Comparison of ENCODE assay signal across 8 mouse cellular contexts in genomic region chr2:26603720-26604671, GRCm38 (mm10). TPM values are rescaled to one million over a fixed set of nuclear protein-coding genes. Genes with fewer than 3 reads are reported as not detected.
A peak's percentile ranks its signal among the peaks of the same experiment; 100 is the strongest.
DNase-seq lines count a peak whose midpoint lies in the region; ATAC-seq lines count a peak whose summit lies in the region.

Gene Agpat2, minus strand, starts transcription at chr2:26604417.

- H3K36me3 ChIP-seq in limb, embryonic 15.5 days, result no peaks in the 10 kb centered on the region
- H3K36me3 ChIP-seq in midbrain, embryonic 15.5 days (replicated peaks), result no peaks in the 10 kb centered on the region

- DNase-seq in MN1 (ENCODE audit: low spot score), result peak; percentile 87
- DNase-seq in c-Kit-positive CD71-negative TER-119-negative erythroid progenitor cells, embryonic 14.5 days (ENCODE audit: low read depth), result peak; percentile 73
- DNase-seq in gastrocnemius, postnatal 25 days, result peak; percentile 84
- DNase-seq in induced T-regulatory cell, adult 2 months (ENCODE audit: low read depth), result peak; percentile 83
- peak; percentile 76 to 85 for DNase-seq in spleen, postnatal 4 days (ENCODE audit: low spot score in 2 of 2)
- no peak for DNase-seq in cerebellum, adult 18-20 months

- ATAC-seq in limb, embryonic 15.5 days (ENCODE audit: insufficient number of reproducible peaks, low FRiP score, low TSS enrichment, low read depth), result peak; percentile 72
- ATAC-seq in midbrain, embryonic 15.5 days (replicated peaks), result peak; percentile 80

- peak within 1 kb of the TSS; percentile 69 for H3K9ac ChIP-seq in limb, embryonic 15.5 days
- H3K9ac ChIP-seq in midbrain, embryonic 15.5 days, result peak within 1 kb of the TSS; percentile 48

- H3K4me3 ChIP-seq in limb, embryonic 15.5 days, result peak within 1 kb of the TSS; percentile 74
- peak within 1 kb of the TSS; percentile 54 for H3K4me3 ChIP-seq in midbrain, embryonic 15.5 days

- peaks cover 33% of the 10 kb centered on the region for H3K4me1 ChIP-seq in limb, embryonic 15.5 days
- peaks cover 12% of the 10 kb centered on the region for H3K4me1 ChIP-seq in midbrain, embryonic 15.5 days

- no peaks in the 10 kb centered on the region for H3K27me3 ChIP-seq in limb, embryonic 15.5 days
- H3K27me3 ChIP-seq in midbrain, embryonic 15.5 days (replicated peaks), result peaks cover 29% of the 10 kb centered on the region

- under 1% methylated on average over 81 of the region's 103 CpGs for WGBS in limb, embryonic 15.5 days
- under 1% methylated on average over 97 of the region's 103 CpGs for WGBS in midbrain, embryonic 15.5 days

- H3K27ac ChIP-seq in limb, embryonic 15.5 days, result peak within 1 kb of the TSS; percentile 87
- H3K27ac ChIP-seq in midbrain, embryonic 15.5 days, result no peak within 1 kb of the TSS

- H3K9me3 ChIP-seq in limb, embryonic 15.5 days, result no peaks in the 10 kb centered on the region
- no peaks in the 10 kb centered on the region for H3K9me3 ChIP-seq in midbrain, embryonic 15.5 days

- H3K4me2 ChIP-seq in limb, embryonic 15.5 days, result peak within 1 kb of the TSS; percentile 87
- peak within 1 kb of the TSS; percentile 82 for H3K4me2 ChIP-seq in midbrain, embryonic 15.5 days

RNA-seq across cellular contexts. Expression of gene Agpat2, which starts in this region (rescaled TPM):
- 10 to 100 TPM in 1 of 2 experiments, 1 to 10 TPM in 1; 3.0 to 14.6 TPM for total RNA-seq in gastrocnemius, postnatal 25 days (2021)
- 31.5 and 36.3 TPM in 2 replicates for polyA plus RNA-seq in limb, embryonic 15.5 days (2015; fragmentation: Nextera tagmentation; extraction: Ambion mirVana)
- polyA plus RNA-seq in midbrain, embryonic 15.5 days (2015; fragmentation: Nextera tagmentation; extraction: Ambion mirVana), result 4.6 and 6.7 TPM in 2 replicates

Comparison
In these comparisons a context has a peak if more than half of its experiments do, and no peak if none do; other contexts are left out.
1. DNase-seq: peak in MN1 (single experiment), c-Kit-positive CD71-negative TER-119-negative erythroid progenitor cells, embryonic 14.5 days (single experiment), gastrocnemius, postnatal 25 days (single experiment), induced T-regulatory cell, adult 2 months (single experiment) and spleen, postnatal 4 days (2 of 2); none in cerebellum, adult 18-20 months (0 of 2).